Mouse (Mus musculus): ENCODE data around the gene Dnal1. TPM values are rescaled to one million over a fixed set of nuclear protein-coding genes. Genes with fewer than 3 reads are reported as not detected.

Gene Dnal1
- polyA plus RNA-seq, 1 experiment from 2014 or later: 5.4 TPM

GRCm38 (mm10) chr12:84126899-84127298 is 12.7 kb downstream of the Dnal1 start:
- Histone ChIP-seq H3K9me3 (replicated peaks) (no peaks in the 10 kb centered on the region; the same call in 1 of the 2 replicates), H3K4me3 (no peak overlapping the region), H3K4me2 (no peak overlapping the region), H3K36me3 (peaks cover 22% of the 10 kb centered on the region), H3K4me1 (replicated peaks) (no peaks in the 10 kb centered on the region), H3K27ac (ENCODE audit: poor library complexity, severe bottlenecking) (no peak overlapping the region), H3K9ac (no peak overlapping the region), H3K27me3 (replicated peaks) (no peaks in the 10 kb centered on the region)
- no peak for ATAC-seq (ENCODE audit: insufficient number of reproducible peaks, low FRiP score)
- 69% methylated on average over 2 of the region's 2 CpGs for WGBS

- WGBS: 82% methylated on average over 6 of the region's 6 CpGs
- peaks cover 24% of the 10 kb centered on the region for H3K36me3 ChIP-seq
- H3K4me1 ChIP-seq (replicated peaks): no peaks in the 10 kb centered on the region
- H3K9ac ChIP-seq: no peak overlapping the region
- H3K27ac ChIP-seq (ENCODE audit: poor library complexity, severe bottlenecking): no peak overlapping the region
- no peak overlapping the region for H3K4me3 ChIP-seq
- no peak overlapping the region for H3K4me2 ChIP-seq
- ATAC-seq (ENCODE audit: insufficient number of reproducible peaks, low FRiP score): no peak
- H3K27me3 ChIP-seq (replicated peaks): no peaks in the 10 kb centered on the region
- H3K9me3 ChIP-seq (replicated peaks): no peaks in the 10 kb centered on the region; the same call in 1 of the 2 replicates
Observed at GRCm38 (mm10) chr12:84128576-84128975, 14.4 kb downstream of the Dnal1 start.

- no peak overlapping the region for H3K4me2 ChIP-seq
- no peaks in the 10 kb centered on the region for H3K4me1 ChIP-seq (replicated peaks)
- H3K27me3 ChIP-seq (replicated peaks): no peaks in the 10 kb centered on the region
- no peak overlapping the region for H3K4me3 ChIP-seq
- 83% methylated on average over 8 of the region's 8 CpGs for WGBS
- ATAC-seq (ENCODE audit: insufficient number of reproducible peaks, low FRiP score): no peak
- peaks cover 24% of the 10 kb centered on the region for H3K36me3 ChIP-seq
- H3K27ac ChIP-seq (ENCODE audit: poor library complexity, severe bottlenecking): no peak overlapping the region
- H3K9ac ChIP-seq: no peak overlapping the region
- H3K9me3 ChIP-seq (replicated peaks): no peaks in the 10 kb centered on the region; the same call in 1 of the 2 replicates
Observed at GRCm38 (mm10) chr12:84129931-84130330, 15.8 kb downstream of the Dnal1 start.

- WGBS: 53% methylated on average over 3 of the region's 3 CpGs
- H3K27ac ChIP-seq (ENCODE audit: poor library complexity, severe bottlenecking): no peak overlapping the region
- H3K27me3 ChIP-seq (replicated peaks): no peaks in the 10 kb centered on the region
- no peaks in the 10 kb centered on the region for H3K4me1 ChIP-seq (replicated peaks)
- H3K9ac ChIP-seq: no peak overlapping the region
- no peaks in the 10 kb centered on the region; the same call in 1 of the 2 replicates for H3K9me3 ChIP-seq (replicated peaks)
- no peak for ATAC-seq (ENCODE audit: insufficient number of reproducible peaks, low FRiP score)
- H3K4me3 ChIP-seq: no peak overlapping the region
- H3K36me3 ChIP-seq: peaks cover 35% of the 10 kb centered on the region
- H3K4me2 ChIP-seq: no peak overlapping the region
Observed at GRCm38 (mm10) chr12:84132265-84132664, 18.1 kb downstream of the Dnal1 start.

- no peak overlapping the region for H3K4me3 ChIP-seq
- no peak overlapping the region for H3K4me2 ChIP-seq
- H3K36me3 ChIP-seq: peaks cover 33% of the 10 kb centered on the region
- H3K27me3 ChIP-seq (replicated peaks): no peaks in the 10 kb centered on the region
- H3K27ac ChIP-seq (ENCODE audit: poor library complexity, severe bottlenecking): no peak overlapping the region
- 82% methylated on average over 7 of the region's 7 CpGs for WGBS
- H3K4me1 ChIP-seq (replicated peaks): no peaks in the 10 kb centered on the region
- H3K9me3 ChIP-seq (replicated peaks): no peaks in the 10 kb centered on the region
- no peak overlapping the region for H3K9ac ChIP-seq
- no peak for ATAC-seq (ENCODE audit: insufficient number of reproducible peaks, low FRiP score)
Observed at GRCm38 (mm10) chr12:84137131-84137530, 23.0 kb downstream of the Dnal1 start.

GRCm38 (mm10) chr12:84140135-84140534 is 26.0 kb downstream of the Dnal1 start:
- Histone ChIP-seq H3K27ac (ENCODE audit: poor library complexity, severe bottlenecking) (no peak overlapping the region), H3K4me1 (replicated peaks) (no peaks in the 10 kb centered on the region), H3K4me2 (no peak overlapping the region), H3K27me3 (replicated peaks) (no peaks in the 10 kb centered on the region), H3K9ac (no peak overlapping the region), H3K36me3 (peaks cover 35% of the 10 kb centered on the region), H3K4me3 (no peak overlapping the region), H3K9me3 (replicated peaks) (no peaks in the 10 kb centered on the region)
- WGBS: 63% methylated on average over 4 of the region's 4 CpGs
- no peak for ATAC-seq (ENCODE audit: insufficient number of reproducible peaks, low FRiP score)

- H3K4me3 ChIP-seq: no peak overlapping the region
- no peak overlapping the region for H3K4me2 ChIP-seq
- H3K27ac ChIP-seq (ENCODE audit: poor library complexity, severe bottlenecking): no peak overlapping the region
- H3K9me3 ChIP-seq (replicated peaks): no peaks in the 10 kb centered on the region
- H3K27me3 ChIP-seq (replicated peaks): no peaks in the 10 kb centered on the region
- no peak overlapping the region for H3K9ac ChIP-seq
- 82% methylated on average over 4 of the region's 4 CpGs for WGBS
- no peaks in the 10 kb centered on the region for H3K4me1 ChIP-seq (replicated peaks)
- peaks cover 29% of the 10 kb centered on the region for H3K36me3 ChIP-seq
- ATAC-seq (ENCODE audit: insufficient number of reproducible peaks, low FRiP score): no peak
Observed at GRCm38 (mm10) chr12:84141271-84141670, 27.1 kb downstream of the Dnal1 start.

- H3K27ac ChIP-seq (ENCODE audit: poor library complexity, severe bottlenecking): no peak overlapping the region
- no peaks in the 10 kb centered on the region for H3K9me3 ChIP-seq (replicated peaks)
- WGBS: 72% methylated on average over 14 of the region's 14 CpGs
- no peak for ATAC-seq (ENCODE audit: insufficient number of reproducible peaks, low FRiP score)
- peaks cover 29% of the 10 kb centered on the region for H3K36me3 ChIP-seq
- H3K4me2 ChIP-seq: no peak overlapping the region
- no peaks in the 10 kb centered on the region for H3K27me3 ChIP-seq (replicated peaks)
- no peak overlapping the region for H3K4me3 ChIP-seq
- no peaks in the 10 kb centered on the region for H3K4me1 ChIP-seq (replicated peaks)
- no peak overlapping the region for H3K9ac ChIP-seq
Observed at GRCm38 (mm10) chr12:84142281-84143050, 28.3 kb downstream of the Dnal1 start.

GRCm38 (mm10) chr12:84147954-84148621 is 33.9 kb downstream of the Dnal1 start, which contains the start of gene Pnma1:
Gene Pnma1, minus strand, starts transcription at chr12:84148489.
- peaks cover 40% of the 10 kb centered on the region for H3K4me1 ChIP-seq (replicated peaks)
- peak within 1 kb of the TSS; percentile 69 for H3K9ac ChIP-seq
- no peaks in the 10 kb centered on the region for H3K9me3 ChIP-seq (replicated peaks)
- no peak within 1 kb of the TSS for H3K27ac ChIP-seq (ENCODE audit: poor library complexity, severe bottlenecking)
- peak; percentile 71 for ATAC-seq (ENCODE audit: insufficient number of reproducible peaks, low FRiP score)
- H3K4me3 ChIP-seq: peak within 1 kb of the TSS; percentile 58
- 1% methylated on average over 50 of the region's 50 CpGs for WGBS
- no peaks in the 10 kb centered on the region for H3K27me3 ChIP-seq (replicated peaks)
- peak within 1 kb of the TSS; percentile 89 for H3K4me2 ChIP-seq
- peaks cover 29% of the 10 kb centered on the region for H3K36me3 ChIP-seq

- H3K4me3 ChIP-seq: peak overlapping the region; percentile 58
- 20% methylated on average over 10 of the region's 10 CpGs for WGBS
- ATAC-seq (ENCODE audit: insufficient number of reproducible peaks, low FRiP score): no peak
- H3K4me1 ChIP-seq (replicated peaks): peaks cover 44% of the 10 kb centered on the region
- H3K27me3 ChIP-seq (replicated peaks): no peaks in the 10 kb centered on the region
- H3K9ac ChIP-seq: peak overlapping the region; percentile 69
- H3K27ac ChIP-seq (ENCODE audit: poor library complexity, severe bottlenecking): no peak overlapping the region
- H3K9me3 ChIP-seq (replicated peaks): no peaks in the 10 kb centered on the region
- peak overlapping the region; percentile 89 for H3K4me2 ChIP-seq
- H3K36me3 ChIP-seq: peaks cover 33% of the 10 kb centered on the region
Observed at GRCm38 (mm10) chr12:84148622-84149012, 34.5 kb downstream of the Dnal1 start.

GRCm38 (mm10) chr12:84149971-84150370 is 35.8 kb downstream of the Dnal1 start:
- H3K27me3 ChIP-seq (replicated peaks): no peaks in the 10 kb centered on the region
- peaks cover 41% of the 10 kb centered on the region for H3K36me3 ChIP-seq
- no peak overlapping the region for H3K4me3 ChIP-seq
- peaks cover 50% of the 10 kb centered on the region for H3K4me1 ChIP-seq (replicated peaks)
- H3K27ac ChIP-seq (ENCODE audit: poor library complexity, severe bottlenecking): peak overlapping the region; percentile 68
- H3K4me2 ChIP-seq: no peak overlapping the region
- H3K9me3 ChIP-seq (replicated peaks): no peaks in the 10 kb centered on the region
- no peak for ATAC-seq (ENCODE audit: insufficient number of reproducible peaks, low FRiP score)
- H3K9ac ChIP-seq: no peak overlapping the region; the same call in 1 of the 2 replicates
- 95% methylated on average over 15 of the region's 15 CpGs for WGBS
